Mouse (Mus musculus): ENCODE data around the gene Lrrc26. TPM values are rescaled to one million over a fixed set of nuclear protein-coding genes. Genes with fewer than 3 reads are reported as not detected.

Lrrc26 gene
- polyA plus RNA-seq, 1 experiment, result 2.7 TPM

DNA sequence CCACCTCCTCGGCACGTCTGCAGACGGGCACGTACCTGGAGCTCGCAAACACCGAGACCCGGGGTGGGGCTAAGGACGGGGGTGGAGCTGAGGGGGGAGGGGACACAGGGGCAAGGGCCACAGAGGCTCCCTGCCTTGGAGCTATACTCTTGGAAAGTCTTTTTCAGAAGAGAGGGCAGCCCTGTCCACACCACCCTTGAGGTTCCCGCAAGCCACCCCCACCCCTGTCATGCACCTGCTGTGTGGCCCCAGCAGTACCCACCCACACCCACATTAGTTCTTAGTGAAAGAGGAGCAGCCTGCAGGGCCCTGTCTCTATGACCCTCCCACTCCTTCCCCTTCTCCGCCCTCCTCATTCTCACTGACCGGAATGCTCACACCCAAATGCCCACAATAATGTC lies 21.8 kb downstream of the Lrrc26 start:
- no peak overlapping the region for H3K4me3 ChIP-seq (ENCODE audit: insufficient read depth, low read depth, low read length)
- H3K27ac ChIP-seq (ENCODE audit: insufficient read depth, low read depth, low read length), result no peak overlapping the region
- TF ChIP-seq POLR2A (IDR thresholded peaks at IDR 0.05; ENCODE audit: low read depth, low read length), result no peak
- no peaks in the 10 kb centered on the region for H3K36me3 ChIP-seq (ENCODE audit: control insufficient read depth, insufficient read depth, low read length)
- 5% methylated on average over 11 of the region's 11 CpGs for WGBS
- H3K27me3 ChIP-seq (replicated peaks; ENCODE audit: control insufficient read depth, insufficient read depth, low read length), result 0 out of 2 replicates have a peak, but pooled peaks cover 4% of the 10 kb centered on the region
- no peak for DNase-seq
- H3K4me1 ChIP-seq (ENCODE audit: control insufficient read depth, insufficient read depth, low read length), result no peaks in the 10 kb centered on the region

DNA sequence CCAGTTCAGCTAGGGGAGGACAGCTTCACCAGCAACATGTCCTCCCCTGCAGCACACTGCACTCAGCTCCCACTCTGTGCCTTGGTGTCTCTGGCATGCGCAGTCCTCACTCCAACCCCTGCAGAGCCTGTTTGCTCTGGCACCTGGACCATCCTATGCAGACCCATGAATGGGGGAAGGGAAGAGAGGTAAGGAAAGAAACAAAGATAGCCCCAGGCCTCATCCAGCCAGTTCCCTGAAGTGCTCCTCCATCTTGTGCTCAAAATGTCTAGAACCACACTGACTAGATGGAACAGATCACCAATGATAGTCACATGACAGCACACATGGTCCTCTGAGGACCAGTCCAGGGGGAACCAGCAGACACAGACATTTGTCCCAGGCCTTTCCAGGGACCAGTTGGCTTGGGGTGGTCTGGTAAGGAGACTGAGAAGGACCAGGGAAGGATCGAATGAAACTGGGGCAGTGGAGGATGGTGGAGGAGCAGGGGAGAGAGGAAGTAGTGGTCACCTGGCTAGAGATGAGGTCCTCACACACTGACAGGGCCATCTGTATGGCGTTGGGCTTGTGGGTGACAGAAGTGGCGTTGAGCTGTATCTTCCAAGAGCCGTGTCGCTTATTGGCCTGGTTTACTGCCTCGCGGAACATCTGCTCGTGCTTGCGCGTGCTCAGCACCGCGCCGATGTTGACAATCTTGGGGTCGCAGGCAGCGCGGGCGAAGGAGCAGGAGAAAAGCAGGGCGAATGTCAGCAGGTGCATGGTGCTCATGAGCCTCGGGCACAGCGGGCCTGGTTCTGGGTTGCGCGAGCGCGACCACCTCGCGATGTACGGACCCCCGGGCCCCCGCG lies 28.6 kb downstream of the Lrrc26 start:
- Histone ChIP-seq H3K27ac (ENCODE audit: insufficient read depth, low read depth, low read length) (no peak overlapping the region), H3K27me3 (replicated peaks; ENCODE audit: control insufficient read depth, insufficient read depth, low read length) (no peaks in the 10 kb centered on the region), H3K4me3 (ENCODE audit: insufficient read depth, low read depth, low read length) (no peak overlapping the region), H3K4me1 (ENCODE audit: control insufficient read depth, insufficient read depth, low read length) (no peaks in the 10 kb centered on the region), H3K36me3 (ENCODE audit: control insufficient read depth, insufficient read depth, low read length) (no peaks in the 10 kb centered on the region)
- DNase-seq, result no peak
- 6% methylated on average over 31 of the region's 31 CpGs for WGBS
- TF ChIP-seq POLR2A (IDR thresholded peaks at IDR 0.05; ENCODE audit: low read depth, low read length), result no peak
- TF ChIP-seq CTCF (conservative IDR thresholded peaks at IDR 0.05; ENCODE audit: insufficient read depth, insufficient read length, low read depth, low read length), result no peak

DNA sequence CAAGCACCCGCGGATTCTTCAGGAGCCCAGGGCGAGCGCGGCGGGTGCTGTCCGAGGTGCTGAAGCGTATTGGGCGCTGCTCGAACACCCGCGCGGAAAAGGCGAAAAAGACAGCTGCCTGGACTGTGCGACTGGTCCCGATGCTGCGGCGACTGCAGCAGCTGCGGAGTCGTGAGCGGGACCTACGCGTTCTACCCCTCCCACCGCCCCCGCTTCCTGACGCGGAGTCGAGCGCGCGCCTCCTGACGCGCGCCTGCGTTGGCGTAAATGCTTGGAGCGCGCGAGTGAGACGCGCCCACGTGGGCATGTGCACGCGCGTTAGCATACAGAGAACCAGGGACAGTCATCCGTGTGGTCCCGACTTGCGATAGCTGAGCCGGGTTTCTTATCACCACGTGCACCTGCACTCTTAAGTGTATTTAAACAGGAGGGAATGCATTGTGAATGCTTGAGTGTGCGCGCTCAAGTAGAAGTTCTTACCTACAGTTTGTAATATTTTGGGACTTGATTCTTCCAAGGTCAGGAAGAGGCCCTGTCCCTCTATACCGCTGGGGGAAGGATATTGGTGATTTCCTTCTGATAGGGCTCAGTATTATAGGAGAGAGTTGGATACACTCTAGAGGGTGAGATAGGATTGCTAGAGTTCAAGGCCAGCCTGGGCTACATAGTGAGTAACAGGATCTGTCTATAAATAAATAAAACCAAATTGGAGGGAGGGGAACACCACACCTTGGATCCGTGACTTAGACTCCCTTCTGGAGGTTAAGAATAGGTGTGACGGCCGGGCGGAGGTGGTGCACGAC lies 29.5 kb downstream of the Lrrc26 start, which contains the start of gene Grin1:
Grin1 (minus strand) TSS at position 217 of the 803 bp plus-strand sequence.
- Histone ChIP-seq H3K4me3 (ENCODE audit: insufficient read depth, low read depth, low read length) (no peak within 1 kb of the TSS), H3K4me1 (ENCODE audit: control insufficient read depth, insufficient read depth, low read length) (no peaks in the 10 kb centered on the region), H3K36me3 (ENCODE audit: control insufficient read depth, insufficient read depth, low read length) (no peaks in the 10 kb centered on the region), H3K27ac (ENCODE audit: insufficient read depth, low read depth, low read length) (no peak within 1 kb of the TSS), H3K27me3 (replicated peaks; ENCODE audit: control insufficient read depth, insufficient read depth, low read length) (no peaks in the 10 kb centered on the region)
- peak; percentile 51 for DNase-seq
- no peak for TF ChIP-seq CTCF (conservative IDR thresholded peaks at IDR 0.05; ENCODE audit: insufficient read depth, insufficient read length, low read depth, low read length)
- TF ChIP-seq POLR2A (IDR thresholded peaks at IDR 0.05; ENCODE audit: low read depth, low read length), result no peak
- WGBS, result 10% methylated on average over 58 of the region's 58 CpGs

DNA sequence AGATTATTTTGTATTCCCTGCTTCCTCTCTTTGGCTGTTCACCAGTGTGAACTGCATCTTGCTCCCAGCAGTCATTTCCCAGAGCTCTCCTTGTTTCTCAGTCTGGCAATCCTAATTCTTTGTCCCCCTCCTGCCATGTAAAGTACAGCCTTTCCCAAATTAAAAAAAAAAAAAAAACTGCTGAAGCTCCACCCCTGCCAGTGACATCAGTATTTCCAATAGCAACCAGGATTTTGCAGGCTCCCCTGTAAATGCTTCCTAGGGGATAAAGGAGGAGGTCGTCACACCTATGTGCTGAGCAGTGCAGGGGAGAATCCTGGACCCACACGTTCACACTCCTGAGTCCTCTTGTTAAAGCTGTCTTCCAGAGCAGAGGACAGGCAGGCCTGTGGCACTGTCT lies 30.4 kb downstream of the Lrrc26 start:
- 27% methylated on average over 2 of the region's 2 CpGs for WGBS
- no peaks in the 10 kb centered on the region for H3K27me3 ChIP-seq (replicated peaks; ENCODE audit: control insufficient read depth, insufficient read depth, low read length)
- no peak overlapping the region for H3K27ac ChIP-seq (ENCODE audit: insufficient read depth, low read depth, low read length)
- no peaks in the 10 kb centered on the region for H3K4me1 ChIP-seq (ENCODE audit: control insufficient read depth, insufficient read depth, low read length)
- TF ChIP-seq CTCF (conservative IDR thresholded peaks at IDR 0.05; ENCODE audit: insufficient read depth, insufficient read length, low read depth, low read length) (no peak), POLR2A (IDR thresholded peaks at IDR 0.05; ENCODE audit: low read depth, low read length) (no peak)
- H3K4me3 ChIP-seq (ENCODE audit: insufficient read depth, low read depth, low read length), result no peak overlapping the region
- DNase-seq, result no peak
- no peaks in the 10 kb centered on the region for H3K36me3 ChIP-seq (ENCODE audit: control insufficient read depth, insufficient read depth, low read length)

DNA sequence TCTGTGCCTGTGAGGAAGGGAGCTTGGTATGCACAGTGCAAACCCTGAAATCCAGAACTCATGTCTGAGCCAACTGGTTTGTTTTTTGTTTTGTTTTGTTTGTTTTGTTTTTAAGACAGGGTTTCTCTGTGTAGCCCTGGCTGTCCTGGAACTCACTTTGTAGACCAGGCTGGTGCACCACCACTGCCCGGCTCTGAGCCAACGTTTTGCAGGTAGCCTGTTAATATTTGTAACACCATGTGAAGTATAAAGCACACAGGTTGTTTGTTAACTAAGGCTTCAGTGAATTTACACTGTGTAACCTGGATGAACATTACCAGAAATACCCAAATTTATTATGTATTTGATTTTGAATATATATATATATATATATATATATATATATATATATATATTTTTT lies 36.3 kb downstream of the Lrrc26 start:
- 53% methylated on average over 2 of the region's 2 CpGs for WGBS
- Histone ChIP-seq H3K27ac (ENCODE audit: insufficient read depth, low read depth, low read length) (no peak overlapping the region), H3K36me3 (ENCODE audit: control insufficient read depth, insufficient read depth, low read length) (no peaks in the 10 kb centered on the region), H3K4me1 (ENCODE audit: control insufficient read depth, insufficient read depth, low read length) (no peaks in the 10 kb centered on the region), H3K27me3 (replicated peaks; ENCODE audit: control insufficient read depth, insufficient read depth, low read length) (no peaks in the 10 kb centered on the region), H3K4me3 (ENCODE audit: insufficient read depth, low read depth, low read length) (no peak overlapping the region)
- TF ChIP-seq CTCF (conservative IDR thresholded peaks at IDR 0.05; ENCODE audit: insufficient read depth, insufficient read length, low read depth, low read length) (no peak), POLR2A (IDR thresholded peaks at IDR 0.05; ENCODE audit: low read depth, low read length) (no peak)
- DNase-seq, result peak; percentile 69

DNA sequence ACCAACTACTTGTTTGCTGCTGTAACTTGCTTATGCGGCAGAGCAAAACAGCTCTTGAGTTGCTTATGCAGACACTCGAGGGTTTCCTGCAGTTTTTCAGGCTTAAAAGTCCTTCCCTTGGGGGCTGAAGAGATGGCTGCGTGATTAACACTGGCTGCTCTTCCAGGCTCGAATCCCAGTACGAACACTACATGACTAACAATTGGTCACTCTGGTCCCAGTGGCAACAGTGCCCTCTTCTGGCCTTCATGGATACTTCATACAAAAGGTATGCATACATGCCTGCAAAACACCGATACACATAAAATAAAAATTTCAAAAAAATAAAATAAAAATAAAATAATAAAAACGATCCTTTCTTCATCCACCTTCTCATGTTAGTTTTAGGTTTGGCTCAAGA lies 38.7 kb downstream of the Lrrc26 start:
- Histone ChIP-seq H3K4me3 (ENCODE audit: insufficient read depth, low read depth, low read length) (no peak overlapping the region), H3K36me3 (ENCODE audit: control insufficient read depth, insufficient read depth, low read length) (no peaks in the 10 kb centered on the region), H3K27ac (ENCODE audit: insufficient read depth, low read depth, low read length) (no peak overlapping the region), H3K27me3 (replicated peaks; ENCODE audit: control insufficient read depth, insufficient read depth, low read length) (no peaks in the 10 kb centered on the region), H3K4me1 (ENCODE audit: control insufficient read depth, insufficient read depth, low read length) (peaks cover 10% of the 10 kb centered on the region; the same call in 1 of the 2 replicates)
- 35% methylated on average over 7 of the region's 7 CpGs for WGBS
- peak; percentile 62 for DNase-seq
- TF ChIP-seq POLR2A (IDR thresholded peaks at IDR 0.05; ENCODE audit: low read depth, low read length) (no peak), CTCF (conservative IDR thresholded peaks at IDR 0.05; ENCODE audit: insufficient read depth, insufficient read length, low read depth, low read length) (peak; percentile 65)

DNA sequence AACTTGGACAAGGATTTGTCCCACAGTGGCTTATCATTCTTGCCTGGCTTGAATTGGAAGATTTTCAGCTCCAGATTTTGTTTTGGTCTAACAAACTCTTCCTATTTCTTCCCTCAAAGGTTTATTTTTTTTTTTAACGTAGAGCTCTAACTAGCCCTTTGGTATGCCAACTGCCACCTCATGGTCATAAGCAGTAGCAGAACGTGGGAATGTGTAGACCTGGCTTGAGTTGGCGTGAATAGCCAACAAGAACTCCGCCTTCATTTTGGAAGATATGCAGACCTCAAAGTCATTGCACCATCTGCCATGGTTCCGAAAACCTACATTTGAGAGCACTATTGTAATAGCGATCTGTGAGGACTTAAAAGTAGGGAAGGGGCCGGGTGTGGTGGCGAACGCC lies 41.8 kb downstream of the Lrrc26 start:
- no peaks in the 10 kb centered on the region for H3K27me3 ChIP-seq (replicated peaks; ENCODE audit: control insufficient read depth, insufficient read depth, low read length)
- no peaks in the 10 kb centered on the region for H3K36me3 ChIP-seq (ENCODE audit: control insufficient read depth, insufficient read depth, low read length)
- WGBS, result 50% methylated on average over 9 of the region's 9 CpGs
- DNase-seq, result no peak
- H3K27ac ChIP-seq (ENCODE audit: insufficient read depth, low read depth, low read length), result no peak overlapping the region
- peaks cover 12% of the 10 kb centered on the region; the same call in 1 of the 2 replicates for H3K4me1 ChIP-seq (ENCODE audit: control insufficient read depth, insufficient read depth, low read length)
- TF ChIP-seq POLR2A (IDR thresholded peaks at IDR 0.05; ENCODE audit: low read depth, low read length) (no peak), CTCF (conservative IDR thresholded peaks at IDR 0.05; ENCODE audit: insufficient read depth, insufficient read length, low read depth, low read length) (no peak)
- H3K4me3 ChIP-seq (ENCODE audit: insufficient read depth, low read depth, low read length), result no peak overlapping the region

Data from kidney, adult 2 months (tissue).